Mouse (Mus musculus) hindbrain, embryonic 16.5 days (tissue): ENCODE measurements around the gene Prrt1. TPM values are rescaled to one million over a fixed set of nuclear protein-coding genes. Genes with fewer than 3 reads are reported as not detected.

Experiments used
- ATAC-seq: fragments of 200-750 bp; cut with Nextera tagmentation; 2 replicates; pipeline ENCODE4 v1.8.0; 2017; ENCODE audit warnings: moderate TSS enrichment, moderate library complexity
- H3K27ac ChIP-seq: fragments of 300-500 bp; sonication (generic); 2 replicates; pipeline ENCODE4 v1.5.1; 2014; ENCODE audit warnings: low read depth, mild to moderate bottlenecking, control low read depth, low read length, moderate library complexity
- H3K27me3 ChIP-seq: fragments of 300-500 bp; sonication (generic); replicated peaks from 2 replicates; pipeline ENCODE4 v1.6.1; 2014; ENCODE audit warnings: low read length; ENCODE audit not compliant: control insufficient read depth, insufficient read depth
- H3K36me3 ChIP-seq: fragments of 300-500 bp; sonication (generic); 2 replicates; pipeline ENCODE4 v1.6.1; 2014; ENCODE audit warnings: mild to moderate bottlenecking, low read length, moderate library complexity, mixed read lengths; ENCODE audit not compliant: control insufficient read depth, insufficient read depth
- H3K4me1 ChIP-seq: fragments of 300-500 bp; sonication (generic); 2 replicates; pipeline ENCODE4 v1.6.1; 2014; ENCODE audit warnings: low read depth, low read length; ENCODE audit not compliant: control insufficient read depth, insufficient read depth
- H3K4me2 ChIP-seq: fragments of 300-500 bp; sonication (generic); 2 replicates; pipeline ENCODE4 v1.6.1; 2014; ENCODE audit warnings: mild to moderate bottlenecking, low read length, control low read depth, moderate library complexity
- H3K4me3 ChIP-seq: fragments of 300-500 bp; sonication (generic); 2 replicates; pipeline ENCODE4 v1.5.1; 2014; ENCODE audit warnings: mild to moderate bottlenecking, low read length, control low read depth, moderate library complexity
- H3K9ac ChIP-seq: fragments of 300-500 bp; sonication (generic); 2 replicates; pipeline ENCODE4 v1.6.1; 2014; ENCODE audit warnings: low read depth, mild to moderate bottlenecking, control low read depth, low read length, moderate library complexity
- H3K9me3 ChIP-seq: fragments of 300-500 bp; sonication (generic); 2 replicates; pipeline ENCODE4 v1.6.1; 2014; ENCODE audit warnings: mild to moderate bottlenecking, low read length, moderate library complexity; ENCODE audit not compliant: control insufficient read depth
- WGBS: fragments of 180-500 bp; shearing (Covaris S2); extraction: QIAGEN DNeasy Blood & Tissue Kit; methylation state at CpG from one replicate; pipeline ENCODE4 v1.1.7; 2014; 5-methylcytosine and 5-hydroxymethylcytosine counted together
- polyA plus RNA-seq: library from polyadenylated mRNA; unstranded; fragments of >200 nt; fragmentation: Nextera tagmentation; extraction: Ambion mirVana; gene quantifications from 2 replicates; pipeline ENCODE4 v1.2.1, GENCODE M21; 2015

Prrt1 gene
- polyA plus RNA-seq, 1 experiment from 2014 or later: 6.8 TPM

- Histone ChIP-seq H3K27ac (no peak overlapping the region), H3K4me2 (no peak overlapping the region), H3K27me3 (peaks cover 22% of the 10 kb centered on the region), H3K36me3 (no peaks in the 10 kb centered on the region), H3K4me1 (peaks cover 8% of the 10 kb centered on the region), H3K9ac (no peak overlapping the region), H3K4me3 (no peak overlapping the region), H3K9me3 (no peaks in the 10 kb centered on the region)
- ATAC-seq: no peak
- 86% methylated on average over 12 of the region's 12 CpGs for WGBS
Observed at GRCm38 (mm10) chr17:34676671-34677070, 47.3 kb downstream of the Prrt1 start.

GRCm38 (mm10) chr17:34680191-34680590 lies 50.9 kb downstream of the Prrt1 start:
- H3K4me2 ChIP-seq: no peak overlapping the region

GRCm38 (mm10) chr17:34680621-34681020 lies 51.3 kb downstream of the Prrt1 start:
- no peak overlapping the region for H3K9ac ChIP-seq
- no peak overlapping the region for H3K4me3 ChIP-seq
- H3K4me2 ChIP-seq: no peak overlapping the region
- H3K9me3 ChIP-seq: no peaks in the 10 kb centered on the region
- H3K27me3 ChIP-seq: no peaks in the 10 kb centered on the region
- H3K27ac ChIP-seq: no peak overlapping the region
- no peaks in the 10 kb centered on the region for H3K4me1 ChIP-seq
- 87% methylated on average over 4 of the region's 4 CpGs for WGBS
- ATAC-seq: no peak
- H3K36me3 ChIP-seq: no peaks in the 10 kb centered on the region

More at GRCm38 (mm10) chr17:34680191-34680590, 50.9 kb downstream of the Prrt1 start:
- no peak for ATAC-seq
- Histone ChIP-seq H3K4me3 (no peak overlapping the region), H3K36me3 (no peaks in the 10 kb centered on the region), H3K27ac (no peak overlapping the region), H3K9ac (no peak overlapping the region), H3K27me3 (no peaks in the 10 kb centered on the region), H3K4me1 (no peaks in the 10 kb centered on the region), H3K9me3 (no peaks in the 10 kb centered on the region)
- 86% methylated on average over 26 of the region's 26 CpGs for WGBS

- Histone ChIP-seq H3K4me3 (no peak overlapping the region), H3K36me3 (no peaks in the 10 kb centered on the region), H3K27me3 (no peaks in the 10 kb centered on the region), H3K4me1 (no peaks in the 10 kb centered on the region), H3K9ac (no peak overlapping the region), H3K9me3 (no peaks in the 10 kb centered on the region), H3K27ac (no peak overlapping the region), H3K4me2 (no peak overlapping the region)
- WGBS: 77% methylated on average over 17 of the region's 17 CpGs
- no peak for ATAC-seq
Observed at GRCm38 (mm10) chr17:34681132-34681571, 51.8 kb downstream of the Prrt1 start.

- Histone ChIP-seq H3K36me3 (no peaks in the 10 kb centered on the region), H3K27me3 (no peaks in the 10 kb centered on the region), H3K9me3 (no peaks in the 10 kb centered on the region), H3K4me3 (no peak overlapping the region), H3K27ac (no peak overlapping the region), H3K4me1 (no peaks in the 10 kb centered on the region), H3K4me2 (no peak overlapping the region), H3K9ac (no peak overlapping the region)
- 78% methylated on average over 11 of the region's 11 CpGs for WGBS
- ATAC-seq: no peak
Observed at GRCm38 (mm10) chr17:34681881-34682536, 52.7 kb downstream of the Prrt1 start.

Other genes with a start within 250 kb of the Prrt1 start
- 3.7 and 4.5 TPM in 2 replicates for gene BC051142, start 230.7 kb upstream of the Prrt1 start, polyA plus RNA-seq
- not detected in 2 replicates for gene Btnl4, start 152.2 kb upstream of the Prrt1 start, polyA plus RNA-seq
- not detected in 2 replicates for gene Btnl6, start 112.2 kb upstream of the Prrt1 start, polyA plus RNA-seq
- gene Notch4, start 65.3 kb upstream of the Prrt1 start, polyA plus RNA-seq: 6.1 and 6.4 TPM in 2 replicates
- 3.4 and 4.9 TPM in 2 replicates for gene Gpsm3, start 39.7 kb upstream of the Prrt1 start, polyA plus RNA-seq
- gene Pbx2, start 38.3 kb upstream of the Prrt1 start, polyA plus RNA-seq: 7.3 and 8.3 TPM in 2 replicates
- gene Ager, start 31.7 kb upstream of the Prrt1 start, polyA plus RNA-seq: 1.3 and 1.6 TPM in 2 replicates
- gene Rnf5, start 25.8 kb upstream of the Prrt1 start, polyA plus RNA-seq: 281 and 296 TPM in 2 replicates
- 122 and 128 TPM in 2 replicates for gene Agpat1, start 25.3 kb upstream of the Prrt1 start, polyA plus RNA-seq
- 8.3 and 9.5 TPM in 2 replicates for gene Egfl8, start 13.6 kb upstream of the Prrt1 start, polyA plus RNA-seq
- 19.9 and 23.5 TPM in 2 replicates for gene Ppt2, start 1.0 kb upstream of the Prrt1 start, polyA plus RNA-seq
- 13.5 and 17.0 TPM in 2 replicates for gene Fkbpl, start 15.2 kb downstream of the Prrt1 start, polyA plus RNA-seq
- 110 and 121 TPM in 2 replicates for gene Atf6b, start 17.6 kb downstream of the Prrt1 start, polyA plus RNA-seq
- 0.30 and 0.34 TPM in 2 replicates for gene Tnxb, start 41.0 kb downstream of the Prrt1 start, polyA plus RNA-seq
- gene C4b, start 114.3 kb downstream of the Prrt1 start, polyA plus RNA-seq: 0.19 and 0.25 TPM in 2 replicates
- gene Cyp21a1, start 175.0 kb downstream of the Prrt1 start, polyA plus RNA-seq: not detected in 2 replicates
- gene Stk19, start 207.4 kb downstream of the Prrt1 start, polyA plus RNA-seq: 41.2 and 43.1 TPM in 2 replicates
- gene Dxo, start 207.5 kb downstream of the Prrt1 start, polyA plus RNA-seq: 68.4 and 68.9 TPM in 2 replicates
- gene Skiv2l, start 220.7 kb downstream of the Prrt1 start, polyA plus RNA-seq: 57.1 and 62.6 TPM in 2 replicates
- gene Nelfe, start 220.9 kb downstream of the Prrt1 start, polyA plus RNA-seq: 78.9 and 83.3 TPM in 2 replicates
- 1.6 and 2.1 TPM in 2 replicates for gene Cfb, start 233.0 kb downstream of the Prrt1 start, polyA plus RNA-seq
- gene Zbtb12, start 249.9 kb downstream of the Prrt1 start, polyA plus RNA-seq: 9.2 and 9.6 TPM in 2 replicates